Mouse (Mus musculus) liver, adult 2 months (tissue): Measurements from ENCODE around the gene Pip4k2b. TPM values are rescaled to one million over a fixed set of nuclear protein-coding genes. Genes with fewer than 3 reads are reported as not detected.

ENCODE experiments used
- DNase-seq: peaks from one replicate; pipeline ENCODE4 v3.0.0-alpha.2; 2011; ENCODE audit warnings: low read depth, low spot score; ENCODE audit errors: extremely low read depth
- H3K27ac ChIP-seq: fragments of 200-500 bp; replicated peaks from 2 replicates; pipeline ENCODE4 v1.5.1; 2012; ENCODE audit warnings: low read depth, mild to moderate bottlenecking, control low read depth, inconsistent platforms, low read length; ENCODE audit not compliant: insufficient read depth
- H3K27me3 ChIP-seq: fragments of 200-500 bp; 2 replicates; pipeline ENCODE4 v1.6.1; 2012; ENCODE audit warnings: mild to moderate bottlenecking, moderate library complexity, low read length, inconsistent platforms; ENCODE audit not compliant: control insufficient read depth, insufficient read depth
- H3K36me3 ChIP-seq: fragments of 200-500 bp; 2 replicates; pipeline ENCODE4 v1.6.1; 2012; ENCODE audit warnings: low read length, inconsistent platforms; ENCODE audit not compliant: control insufficient read depth, insufficient read depth
- H3K4me1 ChIP-seq: fragments of 200-500 bp; 2 replicates; pipeline ENCODE4 v1.6.1; 2011; ENCODE audit warnings: low read length; ENCODE audit not compliant: control insufficient read depth, insufficient read depth
- H3K4me3 ChIP-seq: fragments of 200-500 bp; 2 replicates; pipeline ENCODE4 v1.5.1; 2011; ENCODE audit warnings: low read depth, mild to moderate bottlenecking, control low read depth, low read length, moderate library complexity; ENCODE audit not compliant: insufficient read depth
- H3K79me2 ChIP-seq: fragments of 200-500 bp; 2 replicates; pipeline ENCODE4 v1.6.1; 2012; ENCODE audit warnings: inconsistent platforms, mild to moderate bottlenecking, low read length, moderate library complexity; ENCODE audit not compliant: control insufficient read depth, insufficient read depth
- H3K9ac ChIP-seq: fragments of 200-500 bp; 2 replicates; pipeline ENCODE4 v1.6.1; 2012; ENCODE audit warnings: low read depth, mild to moderate bottlenecking, control low read depth, inconsistent platforms, low read length
- CTCF ChIP-seq: fragments of 200-500 bp; IDR thresholded peaks from 2 replicates; pipeline ENCODE4 v1.5.1; 2011; ENCODE audit warnings: low read depth, low read length, control low read depth
- POLR2A ChIP-seq: fragments of 200-500 bp; IDR thresholded peaks from 2 replicates; pipeline ENCODE4 v1.6.1; 2011; ENCODE audit warnings: low read length, control low read depth; ENCODE audit not compliant: insufficient read depth; ENCODE audit errors: extremely low read depth
- WGBS: fragments of 180-500 bp; shearing (Covaris S2); methylation state at CpG from one replicate; pipeline ENCODE4 v1.1.7; 2018; 5-methylcytosine and 5-hydroxymethylcytosine counted together
- polyA plus RNA-seq: library from polyadenylated mRNA; depleted of rRNA; stranded (reverse); fragments of >200 nt; gene quantifications from 2 replicates; pipeline ENCODE4 v1.2.3, GENCODE M21; 2012
- total RNA-seq: library from RNA; depleted of rRNA; stranded (reverse); fragments of >200 nt; gene quantifications from 2 replicates; pipeline ENCODE4 v1.2.3, GENCODE M21; 2014

The Pip4k2b gene
- total and polyA plus RNA-seq, 2 experiments: 4.1 to 10.8 TPM

DNA sequence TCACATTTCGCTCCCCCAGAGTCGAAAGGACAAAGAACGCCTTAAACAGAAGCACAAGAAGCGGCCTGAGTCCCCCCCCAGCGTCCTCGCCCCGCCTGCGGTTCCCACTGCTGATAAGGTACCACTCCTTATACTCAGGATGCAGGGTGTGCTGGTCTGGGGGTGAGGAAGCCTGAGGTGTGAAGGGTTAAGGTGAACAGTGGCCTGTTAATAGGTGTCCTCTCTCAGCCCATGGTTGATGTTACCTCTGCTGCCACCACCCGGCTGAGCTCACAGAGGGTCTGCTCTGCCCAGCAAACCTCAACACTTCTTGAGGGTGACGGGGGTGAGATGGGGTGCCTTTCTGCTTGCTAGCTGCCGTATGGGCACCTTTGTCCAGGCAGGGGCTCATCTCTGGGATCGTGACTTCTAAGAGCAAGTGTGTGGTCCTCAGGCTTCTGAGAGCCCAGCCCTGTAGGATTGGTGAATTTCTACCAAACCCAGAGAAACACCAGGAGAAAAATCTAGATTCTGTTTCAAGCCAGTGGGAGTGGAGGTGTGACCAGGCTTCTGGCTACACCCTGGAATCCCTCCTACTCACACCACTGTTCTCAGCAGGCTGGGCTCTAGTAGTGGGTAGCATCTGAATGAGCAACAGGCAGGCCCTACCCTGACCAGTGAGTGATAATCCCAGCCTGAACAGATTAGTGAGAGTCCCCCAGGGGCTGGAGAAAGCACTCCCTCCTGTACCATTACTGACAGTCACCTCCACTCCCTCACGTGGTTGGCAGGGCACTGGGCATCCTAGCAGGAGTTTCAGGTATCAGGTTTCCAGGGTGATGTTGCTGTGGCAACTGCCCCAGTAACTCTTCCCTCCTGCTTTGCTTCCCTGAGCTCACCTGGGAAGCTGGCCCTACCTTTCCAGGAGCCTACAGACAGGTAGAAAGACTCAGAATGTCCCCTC is 74.0 kb downstream of the Pip4k2b start:
- WGBS: 87% methylated on average over 13 of the region's 13 CpGs
- Histone ChIP-seq H3K79me2 (no peaks in the 10 kb centered on the region), H3K4me1 (no peaks in the 10 kb centered on the region), H3K27me3 (no peaks in the 10 kb centered on the region), H3K27ac (no peak overlapping the region), H3K9ac (no peak overlapping the region), H3K4me3 (no peak overlapping the region), H3K36me3 (no peaks in the 10 kb centered on the region; the same call in 1 of the 2 replicates)
- DNase-seq: no peak
- TF ChIP-seq POLR2A (no peak), CTCF (no peak)

DNA sequence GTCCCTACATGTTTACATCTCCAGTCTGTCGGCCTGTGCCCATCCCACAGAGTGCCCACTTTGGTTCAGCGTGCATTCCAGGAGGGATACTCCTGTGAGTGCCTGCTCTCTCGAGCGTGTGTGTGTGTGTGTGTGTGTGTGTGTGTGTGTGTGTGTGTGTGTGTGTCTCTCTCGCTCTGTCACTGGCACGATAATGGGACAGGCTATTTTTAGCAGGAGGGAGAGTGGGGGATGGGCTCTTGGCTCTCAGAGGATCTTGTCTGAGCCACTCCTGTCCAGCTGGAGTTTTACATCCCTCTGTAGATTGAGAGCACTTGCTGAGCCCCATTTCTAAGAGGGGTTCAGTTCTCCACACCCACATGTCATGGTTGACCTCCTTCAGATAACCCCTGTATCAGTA is 74.7 kb downstream of the Pip4k2b start:
- Histone ChIP-seq H3K27me3 (no peaks in the 10 kb centered on the region), H3K4me1 (no peaks in the 10 kb centered on the region), H3K79me2 (no peaks in the 10 kb centered on the region), H3K9ac (no peak overlapping the region), H3K27ac (no peak overlapping the region), H3K36me3 (no peaks in the 10 kb centered on the region; the same call in 1 of the 2 replicates), H3K4me3 (no peak overlapping the region)
- no peak for DNase-seq
- 44% methylated on average over 6 of the region's 6 CpGs for WGBS
- TF ChIP-seq CTCF (no peak), POLR2A (no peak)

DNA sequence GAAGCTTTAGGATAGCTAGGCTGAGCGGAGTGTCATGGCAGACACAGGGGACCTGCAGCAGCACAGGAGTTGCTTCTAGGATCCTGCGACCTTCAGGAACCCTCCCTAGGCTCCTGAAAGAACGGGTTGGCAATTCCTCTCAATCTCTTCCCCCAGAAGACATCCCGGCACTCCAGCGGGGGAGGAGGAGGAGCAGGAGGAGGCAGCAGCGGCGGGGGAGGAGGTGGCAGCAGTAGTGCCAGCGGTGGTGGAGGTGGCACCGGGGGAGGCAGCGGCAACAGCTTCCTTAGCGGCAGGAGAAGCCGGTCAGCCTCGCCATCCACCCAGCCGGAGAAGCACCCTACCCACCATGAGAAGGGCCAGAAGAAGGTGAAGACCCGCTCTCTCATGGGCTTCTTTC is 75.2 kb downstream of the Pip4k2b start:
- H3K4me3 ChIP-seq: no peak overlapping the region
- H3K27ac ChIP-seq: no peak overlapping the region
- no peaks in the 10 kb centered on the region; the same call in 1 of the 2 replicates for H3K36me3 ChIP-seq
- no peak for DNase-seq
- TF ChIP-seq CTCF (no peak), POLR2A (no peak)
- 86% methylated on average over 15 of the region's 15 CpGs for WGBS
- H3K9ac ChIP-seq: no peak overlapping the region
- no peaks in the 10 kb centered on the region for H3K4me1 ChIP-seq
- H3K79me2 ChIP-seq: no peaks in the 10 kb centered on the region
- no peaks in the 10 kb centered on the region for H3K27me3 ChIP-seq

DNA sequence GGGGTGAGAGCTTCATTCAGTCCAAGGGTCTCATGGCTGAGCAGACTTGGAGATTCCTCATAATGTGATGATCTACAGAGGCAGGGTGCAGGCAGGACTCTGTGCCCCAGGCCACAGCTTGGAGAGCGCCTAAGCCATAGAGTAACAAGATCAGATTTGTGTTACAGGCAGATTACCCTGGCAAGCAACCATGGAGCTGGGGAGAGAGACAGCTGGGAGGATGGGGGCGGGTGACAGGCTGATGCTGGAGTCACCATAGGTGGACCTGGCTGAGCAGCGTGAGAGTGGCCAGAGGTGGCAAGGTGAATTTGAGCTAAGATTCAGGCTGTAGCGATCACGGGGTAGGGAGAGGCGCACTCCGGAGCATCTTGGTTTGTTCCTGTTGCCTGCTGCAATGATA is 76.3 kb downstream of the Pip4k2b start:
- H3K36me3 ChIP-seq: no peaks in the 10 kb centered on the region; the same call in 1 of the 2 replicates
- H3K4me1 ChIP-seq: no peaks in the 10 kb centered on the region
- no peak overlapping the region for H3K27ac ChIP-seq
- 96% methylated on average over 7 of the region's 7 CpGs for WGBS
- TF ChIP-seq CTCF: no peak
- no peak for TF ChIP-seq POLR2A
- no peaks in the 10 kb centered on the region for H3K79me2 ChIP-seq
- DNase-seq: no peak
- no peaks in the 10 kb centered on the region for H3K27me3 ChIP-seq
- no peak overlapping the region for H3K9ac ChIP-seq
- H3K4me3 ChIP-seq: no peak overlapping the region

DNA sequence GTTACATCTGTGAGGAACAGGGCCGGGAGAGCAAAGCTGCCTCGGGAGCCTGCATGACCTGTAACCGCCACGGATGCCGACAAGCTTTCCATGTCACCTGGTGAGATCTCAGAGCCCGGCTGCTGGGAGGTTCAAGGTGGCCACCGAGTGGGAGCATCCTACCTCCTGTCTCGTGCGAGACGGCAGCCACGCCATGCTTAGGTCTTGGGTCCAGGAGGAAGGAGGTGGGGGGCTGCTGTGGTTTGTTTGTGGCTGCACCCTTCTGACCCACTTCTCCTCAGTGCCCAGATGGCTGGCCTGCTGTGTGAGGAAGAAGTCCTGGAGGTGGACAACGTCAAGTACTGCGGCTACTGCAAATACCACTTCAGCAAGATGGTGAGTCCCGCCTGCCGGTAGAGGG is 77.7 kb downstream of the Pip4k2b start:
- Histone ChIP-seq H3K27ac (no peak overlapping the region), H3K4me3 (no peak overlapping the region), H3K79me2 (no peaks in the 10 kb centered on the region), H3K27me3 (no peaks in the 10 kb centered on the region), H3K9ac (no peak overlapping the region), H3K36me3 (no peaks in the 10 kb centered on the region; the same call in 1 of the 2 replicates), H3K4me1 (no peaks in the 10 kb centered on the region)
- DNase-seq: no peak
- WGBS: 95% methylated on average over 15 of the region's 15 CpGs
- TF ChIP-seq CTCF (no peak), POLR2A (no peak)

DNA sequence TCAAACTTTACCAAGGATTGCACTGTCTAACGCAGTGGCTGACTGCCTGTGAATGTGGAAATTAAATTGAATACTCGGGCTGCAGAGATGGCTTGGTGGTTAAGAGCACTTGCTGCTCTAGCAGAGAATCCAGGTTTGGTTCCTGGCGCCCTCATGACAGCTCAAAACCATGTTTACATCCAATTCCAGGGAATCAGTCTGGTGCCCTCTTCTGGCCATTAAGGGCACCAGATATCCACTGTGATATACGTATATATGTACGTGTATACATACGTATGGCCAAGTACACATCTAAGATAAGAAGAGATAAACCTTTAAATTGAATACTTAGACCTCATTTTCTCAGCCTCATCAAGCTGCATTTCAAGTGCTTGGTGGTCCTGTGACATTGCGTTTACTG is 78.3 kb downstream of the Pip4k2b start:
- 0 out of 2 replicates have a peak, but pooled peaks cover under 1% of the 10 kb centered on the region for H3K4me1 ChIP-seq
- no peak for DNase-seq
- WGBS: 96% methylated on average over 7 of the region's 7 CpGs
- no peaks in the 10 kb centered on the region for H3K79me2 ChIP-seq
- H3K27ac ChIP-seq: no peak overlapping the region
- TF ChIP-seq POLR2A: no peak
- TF ChIP-seq CTCF: no peak; the same call in 1 of the 2 replicates
- no peak overlapping the region for H3K9ac ChIP-seq
- no peaks in the 10 kb centered on the region; the same call in 1 of the 2 replicates for H3K36me3 ChIP-seq
- no peaks in the 10 kb centered on the region for H3K27me3 ChIP-seq
- H3K4me3 ChIP-seq: no peak overlapping the region
